Mouse (Mus musculus) hindbrain, embryonic 11.5 days (tissue): Measurements from ENCODE around the gene Ska2. TPM values are rescaled to one million over a fixed set of nuclear protein-coding genes. Genes with fewer than 3 reads are reported as not detected.

ENCODE experiments used
- ATAC-seq: fragments of 200-750 bp; cut with Nextera tagmentation; 2 replicates; pipeline ENCODE4 v1.8.0; 2017; ENCODE audit warnings: mild to moderate bottlenecking, moderate TSS enrichment, moderate library complexity; ENCODE audit not compliant: low FRiP score
- DNase-seq: peaks from one replicate; pipeline ENCODE4 v3.0.0-alpha.2; 2015; ENCODE audit warnings: low spot score
- H3K27ac ChIP-seq: fragments of 300-500 bp; sonication (generic); 2 replicates; pipeline ENCODE4 v1.5.1; 2014; ENCODE audit warnings: mild to moderate bottlenecking, low read depth, low read length
- H3K27me3 ChIP-seq: fragments of 300-500 bp; sonication (generic); 2 replicates; pipeline ENCODE4 v1.6.1; 2014; ENCODE audit warnings: mild to moderate bottlenecking, low read length, moderate library complexity, mixed read lengths; ENCODE audit not compliant: control insufficient read depth, insufficient read depth
- H3K36me3 ChIP-seq: fragments of 300-500 bp; sonication (generic); 2 replicates; pipeline ENCODE4 v1.6.1; 2014; ENCODE audit warnings: mild to moderate bottlenecking, low read length, moderate library complexity, mixed read lengths; ENCODE audit not compliant: control insufficient read depth, insufficient read depth
- H3K4me1 ChIP-seq: fragments of 300-500 bp; sonication (generic); replicated peaks from 2 replicates; pipeline ENCODE4 v1.6.1; 2014; ENCODE audit warnings: low read length, mixed read lengths; ENCODE audit not compliant: control insufficient read depth, insufficient read depth
- H3K4me2 ChIP-seq: fragments of 300-500 bp; sonication (generic); replicated peaks from 2 replicates; pipeline ENCODE4 v1.6.1; 2014; ENCODE audit warnings: mild to moderate bottlenecking, low read depth, low read length
- H3K4me3 ChIP-seq: fragments of 300-500 bp; sonication (generic); 2 replicates; pipeline ENCODE4 v1.5.1; 2014; ENCODE audit warnings: low read depth, low read length
- H3K9ac ChIP-seq: fragments of 300-500 bp; sonication (generic); 2 replicates; pipeline ENCODE4 v1.6.1; 2014; ENCODE audit warnings: low read depth, low read length
- H3K9me3 ChIP-seq: fragments of 300-500 bp; sonication (generic); 2 replicates; pipeline ENCODE4 v1.6.1; 2016; ENCODE audit warnings: low read length; ENCODE audit not compliant: control insufficient read depth
- WGBS: fragments of 180-500 bp; shearing (Covaris S2); extraction: QIAGEN DNeasy Blood & Tissue Kit; methylation state at CpG from one replicate; pipeline ENCODE4 v1.1.7; 2014; 5-methylcytosine and 5-hydroxymethylcytosine counted together
- polyA plus RNA-seq: library from polyadenylated mRNA; unstranded; fragments of >200 nt; fragmentation: Nextera tagmentation; extraction: Ambion mirVana; gene quantifications from 2 replicates; pipeline ENCODE4 v1.2.1, GENCODE M21; 2014

Ska2 gene
- polyA plus RNA-seq = 95.8 and 101 TPM in 2 replicates

DNA sequence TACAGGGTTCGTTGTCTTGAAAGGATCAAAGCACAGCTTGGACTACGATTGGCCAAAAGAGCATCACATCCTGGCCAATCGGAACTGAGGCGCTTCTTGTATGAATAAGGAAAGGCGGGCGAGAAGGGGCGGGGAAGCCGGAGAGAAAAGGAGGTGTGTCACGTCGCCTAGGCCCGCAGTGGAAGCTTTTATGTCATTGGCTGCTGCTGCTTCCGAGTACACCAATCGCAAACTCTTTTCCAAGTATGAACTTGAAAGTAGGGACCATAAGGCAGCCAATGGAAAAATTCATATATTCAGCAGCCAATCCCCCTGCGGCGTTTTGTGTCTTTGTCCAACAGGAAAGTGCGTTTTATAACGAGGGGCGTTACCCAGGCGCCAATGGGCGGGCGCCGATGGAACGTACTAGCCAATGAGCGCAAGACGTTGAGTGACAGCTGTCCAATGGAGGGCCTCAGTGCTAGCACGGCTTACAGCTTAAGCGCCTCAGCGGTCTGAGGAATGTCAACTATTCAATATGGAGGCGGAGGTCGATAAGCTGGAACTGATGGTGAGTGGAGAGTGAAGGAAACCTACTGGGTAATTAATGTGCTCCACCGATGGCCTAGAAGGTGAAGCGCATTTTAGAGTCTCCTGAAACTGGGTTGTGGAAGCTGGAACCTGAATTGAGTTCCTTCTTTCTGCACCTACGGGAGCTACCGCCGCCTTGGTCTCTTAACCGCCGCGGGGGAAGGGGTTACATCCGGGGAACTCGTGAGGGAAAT lies at the start of gene Ska2:
Ska2 (plus strand) TSS at position 480 of the 764 bp plus-strand sequence.
- Histone ChIP-seq H3K36me3 (peaks cover 3% of the 10 kb centered on the region; the same call in 1 of the 2 replicates), H3K4me1 (no peaks in the 10 kb centered on the region), H3K27me3 (no peaks in the 10 kb centered on the region), H3K9ac (peak within 1 kb of the TSS; percentile 90), H3K27ac (peak within 1 kb of the TSS; percentile 91), H3K9me3 (no peaks in the 10 kb centered on the region), H3K4me3 (peak within 1 kb of the TSS; percentile 72), H3K4me2 (peak within 1 kb of the TSS; percentile 53)
- WGBS = under 1% methylated on average over 40 of the region's 40 CpGs
- peak; percentile 97 for DNase-seq
- ATAC-seq = peak; percentile 100

DNA sequence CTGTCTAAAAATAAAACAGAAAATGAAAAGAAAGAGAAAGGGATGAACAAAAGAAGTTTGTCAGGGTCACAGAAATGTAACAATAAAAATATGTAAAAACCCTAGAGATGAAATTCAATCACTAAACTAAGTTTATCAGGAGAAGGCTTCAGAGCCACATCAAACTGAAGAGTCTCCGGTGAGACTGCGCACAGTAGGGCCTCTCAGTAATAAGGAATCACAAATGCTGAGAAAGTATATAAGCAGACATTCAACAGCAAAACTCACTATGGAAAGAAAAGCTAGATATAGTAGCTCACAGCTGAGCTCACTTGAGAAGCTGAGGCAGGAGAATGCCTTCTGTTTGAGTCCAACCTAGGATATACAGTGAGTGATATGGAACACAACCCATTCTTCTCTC lies 48.6 kb upstream of the Ska2 start:
- Histone ChIP-seq H3K9ac (no peak overlapping the region), H3K4me2 (no peak overlapping the region), H3K9me3 (no peaks in the 10 kb centered on the region), H3K4me3 (no peak overlapping the region), H3K27ac (no peak overlapping the region), H3K27me3 (no peaks in the 10 kb centered on the region), H3K36me3 (no peaks in the 10 kb centered on the region; the same call in 1 of the 2 replicates), H3K4me1 (no peaks in the 10 kb centered on the region)
- no peak for ATAC-seq
- WGBS = 95% methylated on average over 2 of the region's 2 CpGs
- DNase-seq = no peak

DNA sequence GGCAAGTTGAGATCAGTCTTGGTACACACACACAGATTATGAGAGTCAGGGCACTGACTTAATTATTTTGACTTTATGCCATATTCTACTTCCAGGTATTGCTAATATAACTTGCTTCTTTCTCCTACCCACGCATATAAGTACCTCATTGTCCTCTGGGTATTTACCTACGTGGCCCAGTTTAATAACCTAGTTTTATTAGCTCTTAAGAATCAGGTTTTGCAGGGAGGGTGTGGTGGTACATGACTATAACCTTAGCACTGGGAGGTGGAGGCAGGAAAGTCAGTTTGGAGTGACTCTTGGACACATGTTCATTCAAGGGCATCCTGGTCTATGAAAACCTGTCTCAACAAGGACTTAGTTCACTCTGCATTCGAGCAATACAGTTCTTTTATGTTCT lies 46.9 kb upstream of the Ska2 start:
- H3K4me3 ChIP-seq = no peak overlapping the region
- H3K36me3 ChIP-seq = no peaks in the 10 kb centered on the region; the same call in 1 of the 2 replicates
- no peak overlapping the region for H3K4me2 ChIP-seq
- no peak for DNase-seq
- H3K4me1 ChIP-seq = no peaks in the 10 kb centered on the region
- H3K27me3 ChIP-seq = no peaks in the 10 kb centered on the region
- no peak overlapping the region for H3K27ac ChIP-seq
- no peak for ATAC-seq
- H3K9me3 ChIP-seq = no peaks in the 10 kb centered on the region
- WGBS = 77% methylated on average over 3 of the region's 3 CpGs
- H3K9ac ChIP-seq = no peak overlapping the region

DNA sequence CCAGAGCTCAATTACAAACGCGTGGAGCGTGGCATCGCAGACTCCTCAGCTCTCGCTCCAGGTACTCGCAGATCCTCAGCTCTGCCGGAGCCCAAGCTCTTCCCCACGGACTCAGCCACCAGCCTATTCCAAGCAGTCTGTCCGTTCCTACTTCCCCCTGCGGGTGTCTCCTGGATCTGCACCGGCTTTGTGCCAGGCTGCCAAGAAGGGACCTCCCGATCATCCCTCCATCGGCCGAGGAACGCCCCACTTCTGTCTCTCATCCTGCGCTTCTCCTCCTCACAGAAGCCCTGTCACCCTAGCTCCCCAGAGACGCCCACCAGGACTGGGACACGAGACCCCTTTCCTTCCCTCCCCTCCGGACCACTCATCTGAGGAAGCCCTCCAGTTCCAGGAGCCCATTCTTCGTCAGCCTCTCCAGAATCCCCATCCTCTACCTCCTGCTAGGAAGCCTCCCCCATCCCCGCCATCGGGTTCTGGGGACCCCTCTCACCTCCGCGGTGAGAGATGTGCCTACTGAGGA lies 35.6 kb upstream of the Ska2 start:
- Histone ChIP-seq H3K4me2 (peak overlapping the region; percentile 65), H3K36me3 (no peaks in the 10 kb centered on the region), H3K9me3 (no peaks in the 10 kb centered on the region), H3K4me3 (peak overlapping the region; percentile 76), H3K27me3 (no peaks in the 10 kb centered on the region), H3K4me1 (no peaks in the 10 kb centered on the region; the same call in 1 of the 2 replicates), H3K9ac (peak overlapping the region; percentile 95), H3K27ac (peak overlapping the region; percentile 98)
- peak; percentile 73 for ATAC-seq
- 1% methylated on average over 24 of the region's 24 CpGs for WGBS
- peak; percentile 80 for DNase-seq

DNA sequence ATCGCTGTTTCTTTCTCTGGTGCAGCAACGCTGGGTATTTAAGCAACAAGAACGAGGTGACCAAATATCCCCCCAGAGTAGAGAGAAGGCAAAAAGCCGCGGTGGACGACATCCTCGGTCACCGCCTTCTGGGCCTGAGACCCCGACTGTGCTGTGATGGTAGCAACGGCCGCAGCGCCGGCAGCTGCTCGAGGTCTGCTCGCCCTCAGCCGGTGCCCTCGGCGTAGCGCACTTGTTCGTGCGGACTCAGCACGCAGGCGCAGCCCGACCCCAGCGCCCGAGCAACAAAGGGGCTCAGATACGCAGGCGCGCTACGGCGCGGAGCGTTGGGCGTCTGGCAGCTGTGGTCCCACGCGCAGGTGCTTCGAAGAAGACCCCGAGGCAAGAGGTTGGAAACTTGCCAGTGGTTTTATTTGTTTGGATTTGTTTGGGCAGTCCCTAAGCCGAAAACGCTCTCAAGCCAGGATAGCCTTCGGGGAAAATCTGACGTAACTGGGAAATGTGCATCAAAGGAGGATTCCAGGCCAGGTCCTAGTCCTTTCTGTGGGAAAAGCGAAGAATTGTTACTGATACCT lies 35.1 kb upstream of the Ska2 start, which contains the start of gene Gdpd1:
Gdpd1 (minus strand) TSS at position 197 of the 575 bp plus-strand sequence.
- H3K4me2 ChIP-seq = peak within 1 kb of the TSS; percentile 65
- ATAC-seq (peak; percentile 96), DNase-seq (peak; percentile 95)
- WGBS = 1% methylated on average over 43 of the region's 43 CpGs
- H3K4me3 ChIP-seq = peak within 1 kb of the TSS; percentile 76
- H3K27ac ChIP-seq = peak within 1 kb of the TSS; percentile 98
- H3K36me3 ChIP-seq = no peaks in the 10 kb centered on the region
- no peaks in the 10 kb centered on the region; the same call in 1 of the 2 replicates for H3K4me1 ChIP-seq
- H3K9me3 ChIP-seq = no peaks in the 10 kb centered on the region
- no peaks in the 10 kb centered on the region for H3K27me3 ChIP-seq
- H3K9ac ChIP-seq = peak within 1 kb of the TSS; percentile 95

DNA sequence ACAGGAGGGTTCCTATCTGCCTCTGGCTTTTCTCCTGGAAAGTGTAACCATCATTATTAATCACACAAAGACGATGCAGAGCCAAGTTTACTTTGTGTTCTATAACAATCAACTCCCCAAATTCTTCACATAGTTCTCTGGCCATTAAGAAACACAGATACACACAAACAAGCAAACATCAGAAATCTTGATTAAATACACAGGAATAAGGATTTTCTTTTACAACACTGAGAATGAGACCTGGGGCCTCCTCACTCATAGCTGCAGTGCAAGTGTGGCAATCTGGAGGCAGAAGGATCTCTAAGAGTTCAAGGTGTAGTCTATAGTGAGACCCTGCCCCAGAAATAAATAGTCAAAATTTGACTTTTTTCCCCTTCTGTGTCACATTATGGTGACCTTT lies 25.3 kb upstream of the Ska2 start:
- no peak for ATAC-seq

DNA sequence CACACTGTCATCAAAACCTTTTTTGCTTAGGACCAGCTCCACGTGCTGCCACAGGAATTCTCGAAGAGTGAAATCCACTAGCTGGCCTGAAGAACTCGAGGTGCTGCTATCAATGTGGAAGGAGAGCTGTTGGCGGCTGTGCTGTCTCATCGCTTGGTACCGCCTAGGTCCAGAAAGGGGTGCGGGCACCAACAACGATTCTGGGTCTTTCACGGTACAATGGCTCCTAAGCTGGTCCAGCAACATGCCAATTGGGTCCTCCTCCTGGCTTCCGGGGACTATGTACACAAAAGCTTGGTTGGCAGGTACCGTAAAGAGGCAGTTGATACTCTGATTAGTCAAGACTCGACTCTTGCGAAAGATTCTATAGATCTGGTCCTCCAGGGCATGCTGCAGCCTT lies 23.6 kb upstream of the Ska2 start:
- Histone ChIP-seq H3K4me1 (peaks cover 4% of the 10 kb centered on the region), H3K27me3 (no peaks in the 10 kb centered on the region), H3K36me3 (peaks cover 8% of the 10 kb centered on the region; the same call in 1 of the 2 replicates), H3K4me2 (peak overlapping the region; percentile 90), H3K4me3 (peak overlapping the region; percentile 98), H3K27ac (no peak overlapping the region), H3K9me3 (no peaks in the 10 kb centered on the region), H3K9ac (no peak overlapping the region)
- ATAC-seq (no peak), DNase-seq (no peak)
- 91% methylated on average over 13 of the region's 13 CpGs for WGBS

More for the DNA sequence above, 25.3 kb upstream of the Ska2 start:
- Histone ChIP-seq H3K27me3 (no peaks in the 10 kb centered on the region), H3K4me2 (no peak overlapping the region), H3K9me3 (no peaks in the 10 kb centered on the region), H3K4me1 (peaks cover 4% of the 10 kb centered on the region), H3K36me3 (peaks cover 15% of the 10 kb centered on the region), H3K27ac (no peak overlapping the region), H3K4me3 (no peak overlapping the region), H3K9ac (no peak overlapping the region)
- 88% methylated on average over 1 of the region's 1 CpGs for WGBS
- no peak for DNase-seq

DNA sequence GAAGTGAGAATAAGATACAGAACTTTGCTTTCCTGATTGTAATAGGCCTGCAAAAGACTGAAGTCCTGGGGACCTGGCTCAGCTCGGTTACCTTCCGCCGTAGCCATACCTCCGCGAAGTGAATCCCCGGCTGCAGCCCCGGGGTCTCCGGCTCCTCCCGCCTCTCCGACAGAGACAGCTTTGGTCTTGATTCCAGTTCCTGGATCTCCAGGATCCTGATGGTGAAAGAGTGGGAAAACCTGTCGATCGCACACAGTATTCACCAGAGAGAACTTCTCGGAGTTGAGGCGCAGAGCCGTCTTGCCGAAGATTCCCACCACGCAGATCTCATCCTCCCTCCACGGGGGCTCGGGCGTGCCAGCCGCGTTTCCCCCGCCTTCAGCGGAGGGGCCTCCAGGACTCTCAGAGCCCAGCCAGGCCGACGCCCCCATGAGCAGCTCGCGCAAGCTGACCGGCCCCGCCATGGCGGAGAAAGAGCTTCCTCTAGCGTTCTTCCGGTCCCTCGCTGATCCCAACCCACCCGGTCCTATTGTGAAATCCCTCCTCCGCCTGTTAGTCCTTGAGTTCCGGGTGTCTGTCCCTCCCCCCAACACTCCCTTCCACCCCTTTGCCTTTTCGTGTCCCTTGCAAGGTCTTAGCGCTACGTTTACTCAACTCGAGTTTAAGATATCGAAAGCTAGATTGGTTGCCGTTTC lies 22.6 kb upstream of the Ska2 start, which contains the start of gene Smg8:
Smg8 (minus strand) TSS at position 485 of the 695 bp plus-strand sequence.
- Histone ChIP-seq H3K27me3 (no peaks in the 10 kb centered on the region), H3K4me3 (peak within 1 kb of the TSS; percentile 98), H3K4me1 (peaks cover 4% of the 10 kb centered on the region), H3K27ac (no peak within 1 kb of the TSS), H3K9ac (peak within 1 kb of the TSS; percentile 85), H3K36me3 (0 out of 2 replicates have a peak, but pooled peaks cover 2% of the 10 kb centered on the region), H3K4me2 (peak within 1 kb of the TSS; percentile 90), H3K9me3 (no peaks in the 10 kb centered on the region)
- peak; percentile 83 for DNase-seq
- WGBS = 1% methylated on average over 43 of the region's 43 CpGs
- ATAC-seq = peak; percentile 64
